Mouse (Mus musculus): ENCODE measurements around the gene Hist2h3c2. TPM values are rescaled to one million over a fixed set of nuclear protein-coding genes. Genes with fewer than 3 reads are reported as not detected.

The Hist2h3c2 gene
- total and polyA plus RNA-seq, 3 experiments, result 1.3 to 1,173 (median 15.3) TPM

GRCm38 (mm10) chr3:96192977-96193376 is 46.0 kb downstream of the Hist2h3c2 start:
- peaks cover 8% of the 10 kb centered on the region for H3K9me3 ChIP-seq (replicated peaks; ENCODE audit: low read length)
- dilution Hi-C loops (cut with MboI; ENCODE audit: extremely low pct_ligation_motif_present, extremely low pct_unique_long_range_greater_than_20kb, low sequenced_read_pairs) (no loop called here), in situ Hi-C loops (cut with MboI; ENCODE audit: low pct_ligation_motif_present, low pct_unique_long_range_greater_than_20kb, low sequenced_read_pairs) (no loop called here)
- peaks cover 2 to 16% of the 10 kb centered on the region in 2 experiments; a peak in 3 of 4 replicates for H3K4me1 ChIP-seq (ENCODE audit: control insufficient read depth in 1 of 2, insufficient read depth in 2 of 2)
- DNase-seq (ENCODE audit: extremely low read depth), result no peak
- H3K4me2 ChIP-seq (ENCODE audit: insufficient read depth, low read depth, poor library complexity, severe bottlenecking), result no peak overlapping the region
- no peak overlapping the region for H3K27ac ChIP-seq (ENCODE audit: insufficient read depth, low read depth)
- TF ChIP-seq ZMIZ1 (IDR thresholded peaks at IDR 0.05; ENCODE audit: low read depth, low read length) (no peak), SIN3A (IDR thresholded peaks at IDR 0.05; ENCODE audit: low read length) (no peak), USF1 (IDR thresholded peaks at IDR 0.05; ENCODE audit: low read depth, low read length) (no peak), MEF2A (IDR thresholded peaks at IDR 0.05; ENCODE audit: borderline replicate concordance, low read depth, low read length) (no peak), JUN (IDR thresholded peaks at IDR 0.05; ENCODE audit: insufficient read depth, low read depth, low read length) (no peak), MYC (IDR thresholded peaks at IDR 0.05; ENCODE audit: low read depth, low read length) (no peak), HCFC1 (IDR thresholded peaks at IDR 0.05; ENCODE audit: low read depth, low read length) (no peak), TBP (conservative IDR thresholded peaks at IDR 0.05; ENCODE audit: low read depth, low read length) (no peak)
- peaks cover 21 to 77% of the 10 kb centered on the region in 2 experiments for H3K36me3 ChIP-seq (replicated peaks in 1 of 2; ENCODE audit: control insufficient read depth in 1 of 2, insufficient read depth in 1 of 2, low read length in 1 of 2)
- no peak overlapping the region for H3K4me3 ChIP-seq (replicated peaks in 1 of 3; ENCODE audit: low read depth in 2 of 3, low read length in 2 of 3, poor library complexity in 1 of 3)
- H3K79me2 ChIP-seq (replicated peaks; ENCODE audit: control insufficient read depth, extremely low read depth, insufficient read depth, poor library complexity, severe bottlenecking), result no peaks in the 10 kb centered on the region
- H3K27me3 ChIP-seq (replicated peaks), result no peaks in the 10 kb centered on the region
- H3K9ac ChIP-seq (ENCODE audit: insufficient read depth, low read depth), result no peak overlapping the region

Other genes starting within 250 kb of the Hist2h3c2 start
- gene Plekho1, start 243.1 kb downstream of the Hist2h3c2 start, total RNA-seq (2012; rRNA removed), result 23.0 and 24.6 TPM in 2 replicates
- 22.2 and 22.3 TPM in 2 replicates for gene Plekho1, start 243.1 kb downstream of the Hist2h3c2 start, total RNA-seq (2014; rRNA removed)
- gene Plekho1, start 243.1 kb downstream of the Hist2h3c2 start, polyA plus RNA-seq (2012; ENCODE audit: insufficient read length, low read depth), result 18.6 and 23.4 TPM in 2 replicates
- 19.1 and 20.8 TPM in 2 replicates for gene Vps45, start 180.7 kb downstream of the Hist2h3c2 start, total RNA-seq (2012; rRNA removed)
- gene Vps45, start 180.7 kb downstream of the Hist2h3c2 start, total RNA-seq (2014; rRNA removed), result 16.8 and 19.6 TPM in 2 replicates
- gene Vps45, start 180.7 kb downstream of the Hist2h3c2 start, polyA plus RNA-seq (2012; ENCODE audit: insufficient read length, low read depth), result 14.5 and 16.2 TPM in 2 replicates
- 14.4 and 14.9 TPM in 2 replicates for gene Otud7b, start 134.6 kb downstream of the Hist2h3c2 start, total RNA-seq (2012; rRNA removed)
- 10.9 and 12.3 TPM in 2 replicates for gene Otud7b, start 134.6 kb downstream of the Hist2h3c2 start, total RNA-seq (2014; rRNA removed)
- 17.7 and 18.7 TPM in 2 replicates for gene Otud7b, start 134.6 kb downstream of the Hist2h3c2 start, polyA plus RNA-seq (2012; ENCODE audit: insufficient read length, low read depth)
- gene Mtmr11, start 77.1 kb downstream of the Hist2h3c2 start, total RNA-seq (2012; rRNA removed), result 0.81 and 1.0 TPM in 2 replicates
- gene Mtmr11, start 77.1 kb downstream of the Hist2h3c2 start, total RNA-seq (2014; rRNA removed), result 0.45 and 0.83 TPM in 2 replicates
- gene Mtmr11, start 77.1 kb downstream of the Hist2h3c2 start, polyA plus RNA-seq (2012; ENCODE audit: insufficient read length, low read depth), result 0.82 and 2.5 TPM in 2 replicates
- gene Sf3b4, start 66.8 kb downstream of the Hist2h3c2 start, total RNA-seq (2012; rRNA removed), result 47.9 and 60.6 TPM in 2 replicates
- gene Sf3b4, start 66.8 kb downstream of the Hist2h3c2 start, total RNA-seq (2014; rRNA removed), result 33.7 and 38.1 TPM in 2 replicates
- gene Sf3b4, start 66.8 kb downstream of the Hist2h3c2 start, polyA plus RNA-seq (2012; ENCODE audit: insufficient read length, low read depth), result 114 and 147 TPM in 2 replicates
- gene Sv2a, start 58.0 kb downstream of the Hist2h3c2 start, total RNA-seq (2012; rRNA removed), result 2.6 and 4.0 TPM in 2 replicates
- 0.97 and 1.1 TPM in 2 replicates for gene Sv2a, start 58.0 kb downstream of the Hist2h3c2 start, total RNA-seq (2014; rRNA removed)
- 6.5 and 6.7 TPM in 2 replicates for gene Sv2a, start 58.0 kb downstream of the Hist2h3c2 start, polyA plus RNA-seq (2012; ENCODE audit: insufficient read length, low read depth)
- 48.2 and 57.0 TPM in 2 replicates for gene Bola1, start 19.4 kb downstream of the Hist2h3c2 start, total RNA-seq (2012; rRNA removed)
- gene Bola1, start 19.4 kb downstream of the Hist2h3c2 start, total RNA-seq (2014; rRNA removed), result 54.0 and 56.5 TPM in 2 replicates
- gene Bola1, start 19.4 kb downstream of the Hist2h3c2 start, polyA plus RNA-seq (2012; ENCODE audit: insufficient read length, low read depth), result 47.6 and 56.2 TPM in 2 replicates
- 27.8 and 31.4 TPM in 2 replicates for gene Hist2h2ab, start 19.3 kb downstream of the Hist2h3c2 start, total RNA-seq (2012; rRNA removed)
- gene Hist2h2ab, start 19.3 kb downstream of the Hist2h3c2 start, total RNA-seq (2014; rRNA removed), result 1.1 and 2.1 TPM in 2 replicates
- gene Hist2h2ab, start 19.3 kb downstream of the Hist2h3c2 start, polyA plus RNA-seq (2012; ENCODE audit: insufficient read length, low read depth), result not detected in 2 replicates
- gene Hist2h2ac, start 18.2 kb downstream of the Hist2h3c2 start, total RNA-seq (2012; rRNA removed), result 1,185 and 1,357 TPM in 2 replicates
- gene Hist2h2ac, start 18.2 kb downstream of the Hist2h3c2 start, total RNA-seq (2014; rRNA removed), result 28.1 and 53.9 TPM in 2 replicates
- 1.5 TPM in 1 of 2 replicates, not detected in the other for gene Hist2h2ac, start 18.2 kb downstream of the Hist2h3c2 start, polyA plus RNA-seq (2012; ENCODE audit: insufficient read length, low read depth)
- 3.8 and 3.9 TPM in 2 replicates for gene Hist2h2be, start 18.0 kb downstream of the Hist2h3c2 start, total RNA-seq (2012; rRNA removed)
- gene Hist2h2be, start 18.0 kb downstream of the Hist2h3c2 start, total RNA-seq (2014; rRNA removed), result 2.9 and 4.0 TPM in 2 replicates
- gene Hist2h2be, start 18.0 kb downstream of the Hist2h3c2 start, polyA plus RNA-seq (2012; ENCODE audit: insufficient read length, low read depth), result 2.3 and 2.5 TPM in 2 replicates
- 4,203 and 5,136 TPM in 2 replicates for gene Hist2h2aa2, start 1.1 kb upstream of the Hist2h3c2 start, total RNA-seq (2012; rRNA removed)
- not detected in 2 replicates for gene Hist2h2aa2, start 1.1 kb upstream of the Hist2h3c2 start, total RNA-seq (2014; rRNA removed)
- gene Hist2h2aa2, start 1.1 kb upstream of the Hist2h3c2 start, polyA plus RNA-seq (2012; ENCODE audit: insufficient read length, low read depth), result 2.5 and 2.7 TPM in 2 replicates
- 1,248 and 1,515 TPM in 2 replicates for gene Hist2h2aa1, start 6.4 kb upstream of the Hist2h3c2 start, total RNA-seq (2012; rRNA removed)
- gene Hist2h2aa1, start 6.4 kb upstream of the Hist2h3c2 start, total RNA-seq (2014; rRNA removed), result 48.1 and 113 TPM in 2 replicates
- 0.64 and 0.98 TPM in 2 replicates for gene Hist2h2aa1, start 6.4 kb upstream of the Hist2h3c2 start, polyA plus RNA-seq (2012; ENCODE audit: insufficient read length, low read depth)
- gene Hist2h3c1, start 7.6 kb upstream of the Hist2h3c2 start, total RNA-seq (2012; rRNA removed), result 0.67 and 1.4 TPM in 2 replicates
- 1.2 and 1.4 TPM in 2 replicates for gene Hist2h3c1, start 7.6 kb upstream of the Hist2h3c2 start, total RNA-seq (2014; rRNA removed)
- 0.33 and 0.34 TPM in 2 replicates for gene Hist2h3c1, start 7.6 kb upstream of the Hist2h3c2 start, polyA plus RNA-seq (2012; ENCODE audit: insufficient read length, low read depth)
- 116 and 130 TPM in 2 replicates for gene Hist2h4, start 24.2 kb upstream of the Hist2h3c2 start, total RNA-seq (2012; rRNA removed)
- gene Hist2h4, start 24.2 kb upstream of the Hist2h3c2 start, total RNA-seq (2014; rRNA removed), result 1.0 and 2.5 TPM in 2 replicates
- gene Hist2h4, start 24.2 kb upstream of the Hist2h3c2 start, polyA plus RNA-seq (2012; ENCODE audit: insufficient read length, low read depth), result 0.20 and 0.91 TPM in 2 replicates
- 1,287 and 1,421 TPM in 2 replicates for gene Hist2h3b, start 29.5 kb upstream of the Hist2h3c2 start, total RNA-seq (2012; rRNA removed)
- 18.3 and 39.4 TPM in 2 replicates for gene Hist2h3b, start 29.5 kb upstream of the Hist2h3c2 start, total RNA-seq (2014; rRNA removed)
- 7.2 and 12.1 TPM in 2 replicates for gene Hist2h3b, start 29.5 kb upstream of the Hist2h3c2 start, polyA plus RNA-seq (2012; ENCODE audit: insufficient read length, low read depth)
- 2,265 and 2,866 TPM in 2 replicates for gene Hist2h2bb, start 30.6 kb upstream of the Hist2h3c2 start, total RNA-seq (2012; rRNA removed)
- 36.0 and 51.9 TPM in 2 replicates for gene Hist2h2bb, start 30.6 kb upstream of the Hist2h3c2 start, total RNA-seq (2014; rRNA removed)
- gene Hist2h2bb, start 30.6 kb upstream of the Hist2h3c2 start, polyA plus RNA-seq (2012; ENCODE audit: insufficient read length, low read depth), result 1.6 and 4.1 TPM in 2 replicates
- 0.04 TPM in 1 of 2 replicates, not detected in the other for gene Fcgr1, start 54.8 kb upstream of the Hist2h3c2 start, total RNA-seq (2012; rRNA removed)
- gene Fcgr1, start 54.8 kb upstream of the Hist2h3c2 start, total RNA-seq (2014; rRNA removed), result 0.18 TPM in 1 of 2 replicates, not detected in the other
- gene Fcgr1, start 54.8 kb upstream of the Hist2h3c2 start, polyA plus RNA-seq (2012; ENCODE audit: insufficient read length, low read depth), result 0.27 TPM in 1 of 2 replicates, not detected in the other
- 0.13 TPM in 1 of 2 replicates, not detected in the other for gene BC107364, start 213.2 kb upstream of the Hist2h3c2 start, total RNA-seq (2012; rRNA removed)
- gene BC107364, start 213.2 kb upstream of the Hist2h3c2 start, total RNA-seq (2014; rRNA removed), result not detected in 2 replicates
- gene BC107364, start 213.2 kb upstream of the Hist2h3c2 start, polyA plus RNA-seq (2012; ENCODE audit: insufficient read length, low read depth), result not detected in 2 replicates